Mouse (Mus musculus) R1 (cell line): Measurements from ENCODE around the gene Gm9958.

Experiments
- DNase-seq: peaks from one replicate; pipeline ENCODE4 v3.0.0-alpha.2; 2018; ENCODE audit warnings: low read depth, low spot score

Gene Gm9958

DNA sequence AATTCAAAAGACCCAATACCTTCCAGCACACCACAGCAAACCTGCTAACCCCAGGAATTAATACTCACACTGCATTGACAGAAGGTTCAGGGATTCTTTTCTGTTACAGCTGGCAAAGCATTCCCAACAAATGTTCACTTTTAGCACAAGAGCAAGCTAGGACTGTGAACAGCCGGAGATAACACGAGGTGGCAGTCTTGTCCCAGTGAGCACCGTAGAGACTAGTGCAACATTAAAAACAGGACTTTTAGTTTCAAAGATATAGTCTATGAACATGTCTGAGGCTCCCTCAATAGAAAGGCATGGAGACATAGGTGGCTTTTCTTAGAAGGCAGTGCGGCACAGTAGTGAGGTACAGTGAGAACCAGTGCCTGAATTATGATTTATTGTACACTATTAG, 38.2 kb downstream of the Gm9958 start:
- DNase-seq: no peak

DNA sequence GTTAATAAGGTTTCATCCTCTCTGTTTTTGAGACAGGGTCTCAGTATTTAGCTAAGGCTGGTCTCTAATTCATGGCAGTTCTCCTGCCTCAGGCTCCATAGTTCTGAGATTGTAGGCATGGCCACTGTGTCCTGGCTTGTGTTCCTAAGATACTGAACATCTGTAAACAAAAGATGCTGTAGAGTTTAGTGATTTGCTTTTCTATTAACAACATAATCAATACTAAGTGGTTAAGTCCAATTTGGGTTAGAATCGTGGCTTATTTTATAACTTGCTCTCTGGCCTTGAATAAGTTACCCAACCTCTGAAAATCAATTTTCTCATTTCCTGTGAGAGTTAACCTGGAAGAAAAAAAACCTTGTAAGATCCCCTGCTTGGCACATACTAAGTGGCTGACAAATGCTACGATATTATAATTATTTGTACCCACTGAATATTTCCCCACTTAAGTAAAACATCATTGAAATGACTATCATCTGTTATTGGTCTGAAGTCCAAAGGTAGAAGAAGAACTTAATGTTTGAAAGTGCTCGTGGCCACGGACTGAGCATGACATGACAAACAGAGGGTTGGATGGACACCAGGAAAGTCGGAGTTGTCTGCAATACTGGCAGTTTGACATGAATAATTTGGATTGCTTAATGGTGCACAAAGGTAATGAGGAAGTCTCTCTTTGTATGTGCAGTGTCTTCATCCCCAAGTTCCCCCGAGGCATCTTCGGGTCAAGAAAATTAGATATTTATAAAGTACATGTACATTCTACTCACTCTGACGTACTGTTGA, 47.3 kb downstream of the Gm9958 start:
- no peak for DNase-seq

- no peak for DNase-seq
Observed at GRCm38 (mm10) chr5:90414925-90415295, 47.9 kb downstream of the Gm9958 start.
